Mouse (Mus musculus): ENCODE data around the gene Zfyve27. TPM values are rescaled to one million over a fixed set of nuclear protein-coding genes. Genes with fewer than 3 reads are reported as not detected.

The Zfyve27 gene
- total RNA-seq, 2 experiments from 2014 or later: 44.6 to 55.1 TPM

GRCm38 (mm10) chr19:42170025-42170969 is 6.5 kb downstream of the Zfyve27 start:
- peak; percentile 92 to 94 for DNase-seq (ENCODE audit: low spot score in 2 of 2)

- DNase-seq (ENCODE audit: low spot score in 2 of 2): no peak
Observed at GRCm38 (mm10) chr19:42176841-42177240, 13.1 kb downstream of the Zfyve27 start.

GRCm38 (mm10) chr19:42177461-42177860 is 13.7 kb downstream of the Zfyve27 start:
- no peak for DNase-seq (ENCODE audit: low spot score in 2 of 2)

GRCm38 (mm10) chr19:42179356-42179755 is 15.6 kb downstream of the Zfyve27 start:
- DNase-seq (ENCODE audit: low spot score in 2 of 2): no peak

- DNase-seq (ENCODE audit: low spot score in 2 of 2): no peak
Observed at GRCm38 (mm10) chr19:42182673-42183072, 18.9 kb downstream of the Zfyve27 start.

GRCm38 (mm10) chr19:42189735-42190134 is 26.0 kb downstream of the Zfyve27 start:
- no peak for DNase-seq (ENCODE audit: low spot score in 2 of 2)

- DNase-seq (ENCODE audit: low spot score in 2 of 2): peak; percentile 55 to 61
Observed at GRCm38 (mm10) chr19:42190494-42190893, 26.7 kb downstream of the Zfyve27 start.

GRCm38 (mm10) chr19:42193311-42193710 is 29.6 kb downstream of the Zfyve27 start:
- DNase-seq (ENCODE audit: low spot score in 2 of 2): no peak

GRCm38 (mm10) chr19:42196378-42196777 is 32.6 kb downstream of the Zfyve27 start:
- DNase-seq (ENCODE audit: low spot score in 2 of 2): no peak

- DNase-seq (ENCODE audit: low spot score in 2 of 2): no peak
Observed at GRCm38 (mm10) chr19:42197066-42197465, 33.3 kb downstream of the Zfyve27 start.

- no peak for DNase-seq (ENCODE audit: low spot score in 2 of 2)
Observed at GRCm38 (mm10) chr19:42198026-42198425, 34.3 kb downstream of the Zfyve27 start.

- DNase-seq (ENCODE audit: low spot score in 2 of 2): no peak
Observed at GRCm38 (mm10) chr19:42201696-42202381, 38.1 kb downstream of the Zfyve27 start, which contains the start of gene Sfrp5. Gene Sfrp5 (minus strand): TSS chr19:42202252.

GRCm38 (mm10) chr19:42202467-42202866 is 38.7 kb downstream of the Zfyve27 start:
- DNase-seq (ENCODE audit: low spot score in 2 of 2): no peak

- no peak for DNase-seq (ENCODE audit: low spot score in 2 of 2)
Observed at GRCm38 (mm10) chr19:42204306-42204705, 40.6 kb downstream of the Zfyve27 start.

GRCm38 (mm10) chr19:42205201-42205600 is 41.5 kb downstream of the Zfyve27 start:
- DNase-seq (ENCODE audit: low spot score in 2 of 2): no peak

GRCm38 (mm10) chr19:42209485-42209884 is 45.7 kb downstream of the Zfyve27 start:
- no peak for DNase-seq (ENCODE audit: low spot score in 2 of 2)

- no peak for DNase-seq (ENCODE audit: low spot score in 2 of 2)
Observed at GRCm38 (mm10) chr19:42209976-42210375, 46.2 kb downstream of the Zfyve27 start.

- DNase-seq (ENCODE audit: low spot score in 2 of 2): no peak
Observed at GRCm38 (mm10) chr19:42211936-42212335, 48.2 kb downstream of the Zfyve27 start.

- DNase-seq (ENCODE audit: low spot score in 2 of 2): no peak
Observed at GRCm38 (mm10) chr19:42214601-42215000, 50.9 kb downstream of the Zfyve27 start.

GRCm38 (mm10) chr19:42216699-42217373 is 53.1 kb downstream of the Zfyve27 start:
- DNase-seq (ENCODE audit: low spot score in 2 of 2): no peak

GRCm38 (mm10) chr19:42217374-42217763 is 53.6 kb downstream of the Zfyve27 start:
- DNase-seq (ENCODE audit: low spot score in 2 of 2): peak; percentile 43 to 46

All from adrenal gland, adult 18-20 months (tissue).